Mouse (Mus musculus) cerebellum, adult 8-10 months (tissue): ENCODE results near the gene Cyp2d10.
A peak's percentile ranks its signal among the peaks of the same experiment; 100 is the strongest.

ENCODE experiments used
- DNase-seq: peaks from one replicate; pipeline ENCODE4 v3.0.0; 2022

Gene Cyp2d10

GRCm38 (mm10) chr15:82354126-82354945 lies 52.7 kb downstream of the Cyp2d10 start, which contains the start of gene Ndufa6:
Gene Ndufa6, minus strand, starts transcription at chr15:82354322.
- peak; percentile 97 for DNase-seq

- DNase-seq: no peak
These were observed 53.3 kb downstream of the Cyp2d10 start for GRCm38 (mm10) chr15:82353745-82354113.

GRCm38 (mm10) chr15:82353078-82353744 lies 53.8 kb downstream of the Cyp2d10 start:
- no peak for DNase-seq
